Mouse (Mus musculus): Measurements from ENCODE around the gene Bbc3. TPM values are rescaled to one million over a fixed set of nuclear protein-coding genes. Genes with fewer than 3 reads are reported as not detected.

Gene Bbc3
- total RNA-seq, 2 experiments from 2014 or later, result 28.0 to 30.0 TPM

Other genes with a start within 250 kb of the Bbc3 start
- gene Zfp541, start 246.6 kb upstream of the Bbc3 start, total RNA-seq (2021), result under 1 TPM; 0.40 to 0.43 TPM
- gene Napa, start 209.9 kb upstream of the Bbc3 start, total RNA-seq (2021), result 100 to 1,000 TPM; 191 to 195 TPM
- gene Kptn, start 188.5 kb upstream of the Bbc3 start, total RNA-seq (2021), result 10 to 100 TPM; 33.3 to 39.1 TPM
- gene Slc8a2, start 178.6 kb upstream of the Bbc3 start, total RNA-seq (2021), result 100 to 1,000 TPM; 282 to 292 TPM
- 10 to 100 TPM; 36.2 to 41.5 TPM for gene Meis3, start 133.3 kb upstream of the Bbc3 start, total RNA-seq (2021)
- gene Dhx34, start 86.4 kb upstream of the Bbc3 start, total RNA-seq (2021), result 10 to 100 TPM; 10.8 to 11.3 TPM
- under 1 TPM; 0.33 to 0.37 TPM for gene C5ar2, start 64.2 kb upstream of the Bbc3 start, total RNA-seq (2021)
- 1 to 10 TPM; 1.1 to 1.3 TPM for gene C5ar1, start 48.9 kb upstream of the Bbc3 start, total RNA-seq (2021)
- gene Inafm1, start 34.8 kb upstream of the Bbc3 start, total RNA-seq (2021), result 10 to 100 TPM; 35.4 to 35.8 TPM
- gene Ccdc9, start 21.6 kb upstream of the Bbc3 start, total RNA-seq (2021), result 10 to 100 TPM; 81.4 to 98.8 TPM
- gene Sae1, start 79.4 kb downstream of the Bbc3 start, total RNA-seq (2021), result 100 to 1,000 TPM; 106 to 115 TPM
- 10 to 100 TPM; 46.4 to 52.8 TPM for gene Zc3h4, start 92.5 kb downstream of the Bbc3 start, total RNA-seq (2021)
- 100 to 1,000 TPM in 1 of 2 experiments, 10 to 100 TPM in 1; 86.4 to 103 TPM for gene Tmem160, start 144.4 kb downstream of the Bbc3 start, total RNA-seq (2021)
- 10 to 100 TPM; 20.8 to 23.8 TPM for gene Npas1, start 169.3 kb downstream of the Bbc3 start, total RNA-seq (2021)